Mouse (Mus musculus): ENCODE results near the gene Bbs2. TPM values are rescaled to one million over a fixed set of nuclear protein-coding genes. Genes with fewer than 3 reads are reported as not detected.
"Not testable (repeated sequence)": the region's sequence is repeated elsewhere in the genome, so short reads cannot be mapped to it uniquely, and the experiment has no call there.

Gene Bbs2
- polyA plus RNA-seq, 1 experiment from 2014 or later, result 27.5 TPM

- under 1% methylated on average over 24 of the region's 32 CpGs for WGBS
- Histone ChIP-seq H3K4me3 (replicated peaks) (peak overlapping the region; percentile 83), H3K4me1 (replicated peaks) (peaks cover 39% of the 10 kb centered on the region), H3K27ac (peak overlapping the region; percentile 75), H3K36me3 (0 out of 2 replicates have a peak, but pooled peaks cover 11% of the 10 kb centered on the region), H3K9ac (replicated peaks) (peak overlapping the region; percentile 73), H3K4me2 (replicated peaks) (peak overlapping the region; percentile 95)
- not testable (repeated sequence) for H3K9me3 ChIP-seq, H3K27me3 ChIP-seq
- peak; percentile 92 for ATAC-seq
Measured at GRCm38 (mm10) chr8:94036541-94036940, 62.2 kb downstream of the Bbs2 start.

DNA sequence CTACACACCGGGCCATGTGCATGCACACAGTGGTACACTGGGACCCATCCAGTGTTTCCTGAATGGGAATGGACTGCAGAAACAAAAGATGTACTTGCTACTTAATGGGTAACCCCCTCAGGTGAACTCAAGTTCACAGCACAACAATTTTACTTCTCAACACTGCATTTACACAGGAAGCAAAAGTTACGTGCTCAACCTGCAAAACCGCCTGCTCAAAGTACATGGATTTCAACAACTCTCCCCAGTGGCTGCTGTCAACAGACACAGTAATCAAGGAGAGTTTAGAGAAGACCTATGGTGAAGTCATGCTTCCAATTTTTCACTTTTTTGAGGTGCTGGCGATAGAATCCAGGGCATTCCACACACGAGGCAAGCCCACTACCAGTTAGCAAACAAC, 63.5 kb downstream of the Bbs2 start:
- Histone ChIP-seq H3K36me3 (peaks cover 20% of the 10 kb centered on the region), H3K4me3 (replicated peaks) (peak overlapping the region; percentile 83), H3K27me3 (no peaks in the 10 kb centered on the region), H3K9me3 (no peaks in the 10 kb centered on the region), H3K4me2 (replicated peaks) (peak overlapping the region; percentile 95), H3K9ac (replicated peaks) (peak overlapping the region; percentile 54), H3K27ac (no peak overlapping the region), H3K4me1 (replicated peaks) (peaks cover 39% of the 10 kb centered on the region)
- no peak for ATAC-seq
- 69% methylated on average over 5 of the region's 5 CpGs for WGBS

DNA sequence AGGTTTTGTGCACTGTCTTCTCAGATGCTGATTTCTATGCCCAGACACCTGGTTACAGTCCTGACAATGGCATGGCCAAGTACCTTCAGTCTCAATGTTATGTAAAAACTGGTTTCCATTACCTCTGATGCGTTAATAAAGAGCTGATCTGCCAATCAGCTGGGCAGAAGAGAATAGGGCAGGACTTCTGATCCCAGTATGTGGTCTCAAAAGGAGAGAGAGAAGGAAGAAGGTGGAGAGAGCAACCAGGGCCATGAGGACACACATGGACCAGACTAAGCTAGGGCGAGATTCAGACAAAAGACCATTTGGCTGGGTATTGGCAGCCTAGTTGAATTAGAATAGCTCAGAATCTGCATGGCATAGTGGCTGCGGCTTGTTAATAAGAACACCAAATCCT, 65.1 kb downstream of the Bbs2 start:
- peaks cover 31% of the 10 kb centered on the region for H3K36me3 ChIP-seq
- no peak for ATAC-seq
- H3K27ac ChIP-seq, result 0 out of 2 replicates have a peak overlapping the region, but pooled peaks have one; percentile 35
- H3K9me3 ChIP-seq, result no peaks in the 10 kb centered on the region
- peak overlapping the region; percentile 28; the same call in 1 of the 2 replicates for H3K9ac ChIP-seq (replicated peaks)
- H3K4me2 ChIP-seq (replicated peaks), result no peak overlapping the region
- H3K4me1 ChIP-seq (replicated peaks), result peaks cover 37% of the 10 kb centered on the region
- no peak overlapping the region for H3K4me3 ChIP-seq (replicated peaks)
- WGBS, result 36% methylated on average over 3 of the region's 3 CpGs
- H3K27me3 ChIP-seq, result no peaks in the 10 kb centered on the region

GRCm38 (mm10) chr8:94029701-94030100, 69.0 kb downstream of the Bbs2 start:
- no peak overlapping the region for H3K9ac ChIP-seq (replicated peaks)
- ATAC-seq, result no peak
- peaks cover 65% of the 10 kb centered on the region for H3K36me3 ChIP-seq
- no peak overlapping the region for H3K4me2 ChIP-seq (replicated peaks)
- H3K27me3 ChIP-seq, result no peaks in the 10 kb centered on the region
- H3K4me1 ChIP-seq (replicated peaks), result peaks cover 14% of the 10 kb centered on the region
- no peaks in the 10 kb centered on the region for H3K9me3 ChIP-seq
- WGBS, result 97% methylated on average over 9 of the region's 9 CpGs
- no peak overlapping the region for H3K4me3 ChIP-seq (replicated peaks)
- no peak overlapping the region for H3K27ac ChIP-seq

DNA sequence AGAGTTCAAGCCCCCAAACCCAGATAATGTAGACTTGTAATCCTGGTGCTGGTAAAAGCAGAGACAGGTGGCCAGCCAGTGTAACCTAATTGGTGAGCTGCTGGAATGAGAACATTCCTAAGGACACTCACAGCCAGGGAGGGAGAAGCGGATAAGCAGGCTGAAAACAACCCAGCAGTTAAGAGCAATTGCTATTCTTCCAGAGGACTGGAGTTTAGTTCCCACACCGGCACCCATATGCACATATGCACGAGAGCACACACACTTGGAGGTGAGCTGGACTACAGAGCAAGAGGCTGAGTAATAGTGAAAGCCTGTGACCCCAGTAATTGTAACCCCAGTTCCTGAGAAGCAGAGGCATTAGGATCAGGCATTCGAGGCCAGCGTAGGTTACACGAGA, 74.8 kb downstream of the Bbs2 start:
- Histone ChIP-seq H3K36me3 (peaks cover 80% of the 10 kb centered on the region), H3K4me2 (replicated peaks) (no peak overlapping the region), H3K27me3 (no peaks in the 10 kb centered on the region), H3K4me1 (replicated peaks) (no peaks in the 10 kb centered on the region), H3K9ac (replicated peaks) (no peak overlapping the region), H3K4me3 (replicated peaks) (no peak overlapping the region), H3K9me3 (no peaks in the 10 kb centered on the region), H3K27ac (no peak overlapping the region)
- WGBS, result 97% methylated on average over 6 of the region's 6 CpGs
- ATAC-seq, result no peak

Other genes with a start within 250 kb of the Bbs2 start
- 58.1 and 64.7 TPM in 2 replicates for gene Amfr, start 86.1 kb downstream of the Bbs2 start, polyA plus RNA-seq (2015; fragmentation: Nextera tagmentation; extraction: Ambion mirVana)
- gene Nudt21, start 61.9 kb downstream of the Bbs2 start, polyA plus RNA-seq (2015; fragmentation: Nextera tagmentation; extraction: Ambion mirVana), result 137 and 138 TPM in 2 replicates
- 13.4 and 15.4 TPM in 2 replicates for gene Ogfod1, start 61.7 kb downstream of the Bbs2 start, polyA plus RNA-seq (2015; fragmentation: Nextera tagmentation; extraction: Ambion mirVana)
- gene Mt4, start 38.3 kb upstream of the Bbs2 start, polyA plus RNA-seq (2015; fragmentation: Nextera tagmentation; extraction: Ambion mirVana), result not detected in 2 replicates
- gene Mt3, start 53.7 kb upstream of the Bbs2 start, polyA plus RNA-seq (2015; fragmentation: Nextera tagmentation; extraction: Ambion mirVana), result 69.9 and 73.3 TPM in 2 replicates
- gene Mt2, start 73.7 kb upstream of the Bbs2 start, polyA plus RNA-seq (2015; fragmentation: Nextera tagmentation; extraction: Ambion mirVana), result 6.1 and 9.4 TPM in 2 replicates
- gene Mt1, start 80.2 kb upstream of the Bbs2 start, polyA plus RNA-seq (2015; fragmentation: Nextera tagmentation; extraction: Ambion mirVana), result 21.5 and 30.3 TPM in 2 replicates
- gene Nup93, start 115.6 kb upstream of the Bbs2 start, polyA plus RNA-seq (2015; fragmentation: Nextera tagmentation; extraction: Ambion mirVana), result 76.0 and 77.7 TPM in 2 replicates
- 0.09 and 0.12 TPM in 2 replicates for gene Slc12a3, start 230.3 kb upstream of the Bbs2 start, polyA plus RNA-seq (2015; fragmentation: Nextera tagmentation; extraction: Ambion mirVana)

Data from midbrain, embryonic 13.5 days (tissue).